Mouse (Mus musculus) embryonic fibroblast, embryonic 13.5 days (primary cell): ENCODE measurements around the gene R3hcc1l.

ENCODE experiments used
- CTCF ChIP-seq: IDR thresholded peaks from 2 replicates; pipeline ENCODE4 v1.5.1; 2011; ENCODE audit warnings: mild to moderate bottlenecking, control low read depth, low read length, moderate library complexity, borderline replicate concordance; ENCODE audit not compliant: insufficient read depth
- POLR2A ChIP-seq: IDR thresholded peaks from 2 replicates; pipeline ENCODE4 v1.6.1; 2011; ENCODE audit warnings: low read depth, mild to moderate bottlenecking, control low read depth, low read length, moderate library complexity

DNA sequence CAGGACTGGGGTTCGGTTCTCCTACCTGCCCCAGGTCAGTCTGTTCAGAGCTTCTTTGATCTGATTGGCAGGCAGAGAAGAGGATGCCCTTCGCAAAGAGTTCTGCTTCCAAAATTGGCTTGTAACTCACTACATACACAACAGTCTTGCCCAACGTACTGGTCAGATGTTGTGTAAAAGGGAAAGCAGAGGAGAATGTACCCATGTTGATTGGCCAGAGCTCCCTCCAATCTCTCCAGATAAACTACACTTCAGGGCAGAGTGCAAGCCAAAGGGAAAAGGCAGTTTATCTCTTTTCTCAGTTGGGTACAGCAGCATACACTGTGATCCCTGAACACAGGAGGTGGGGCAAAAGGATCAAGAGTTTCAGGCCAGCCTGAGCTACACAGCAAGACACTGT is 31.3 kb upstream of the R3hcc1l start:
- TF ChIP-seq POLR2A (no peak), CTCF (no peak)
